Mouse (Mus musculus): ENCODE results near the gene Usp10. TPM values are rescaled to one million over a fixed set of nuclear protein-coding genes. Genes with fewer than 3 reads are reported as not detected.

Usp10 gene
- total RNA-seq, 2 experiments from 2014 or later: 47.8 to 112 TPM

GRCm38 (mm10) chr8:119952282-119952681 lies 42.1 kb downstream of the Usp10 start:
- ATAC-seq (replicated peaks; ENCODE audit: low FRiP score, poor library complexity, severe bottlenecking): no peak

GRCm38 (mm10) chr8:119952747-119953146 lies 42.6 kb downstream of the Usp10 start:
- ATAC-seq (replicated peaks; ENCODE audit: low FRiP score, poor library complexity, severe bottlenecking): no peak

- no peak for ATAC-seq (replicated peaks; ENCODE audit: low FRiP score, poor library complexity, severe bottlenecking)
These were observed 45.2 kb downstream of the Usp10 start for GRCm38 (mm10) chr8:119955333-119955732.

- no peak for ATAC-seq (replicated peaks; ENCODE audit: low FRiP score, poor library complexity, severe bottlenecking)
These were observed 47.9 kb downstream of the Usp10 start for GRCm38 (mm10) chr8:119958076-119958475.

- no peak for ATAC-seq (replicated peaks; ENCODE audit: low FRiP score, poor library complexity, severe bottlenecking)
These were observed 50.5 kb downstream of the Usp10 start for GRCm38 (mm10) chr8:119960531-119961104.

- no peak for ATAC-seq (replicated peaks; ENCODE audit: low FRiP score, poor library complexity, severe bottlenecking)
These were observed 54.7 kb downstream of the Usp10 start for GRCm38 (mm10) chr8:119964859-119965258.

GRCm38 (mm10) chr8:119967435-119967834 lies 57.3 kb downstream of the Usp10 start:
- no peak for ATAC-seq (replicated peaks; ENCODE audit: low FRiP score, poor library complexity, severe bottlenecking)

GRCm38 (mm10) chr8:119970169-119970568 lies 60.0 kb downstream of the Usp10 start:
- no peak for ATAC-seq (replicated peaks; ENCODE audit: low FRiP score, poor library complexity, severe bottlenecking)

GRCm38 (mm10) chr8:119972558-119972957 lies 62.4 kb downstream of the Usp10 start:
- ATAC-seq (replicated peaks; ENCODE audit: low FRiP score, poor library complexity, severe bottlenecking): no peak

- ATAC-seq (replicated peaks; ENCODE audit: low FRiP score, poor library complexity, severe bottlenecking): no peak
These were observed 68.7 kb downstream of the Usp10 start for GRCm38 (mm10) chr8:119978770-119979381.

GRCm38 (mm10) chr8:119981253-119981652 lies 71.1 kb downstream of the Usp10 start:
- no peak for ATAC-seq (replicated peaks; ENCODE audit: low FRiP score, poor library complexity, severe bottlenecking)

GRCm38 (mm10) chr8:119984085-119984484 lies 73.9 kb downstream of the Usp10 start:
- no peak; the same call in 1 of the 2 replicates for ATAC-seq (replicated peaks; ENCODE audit: low FRiP score, poor library complexity, severe bottlenecking)

- no peak for ATAC-seq (replicated peaks; ENCODE audit: low FRiP score, poor library complexity, severe bottlenecking)
These were observed 76.0 kb downstream of the Usp10 start for GRCm38 (mm10) chr8:119986174-119986573.

GRCm38 (mm10) chr8:119988087-119988486 lies 77.9 kb downstream of the Usp10 start:
- ATAC-seq (replicated peaks; ENCODE audit: low FRiP score, poor library complexity, severe bottlenecking): no peak

GRCm38 (mm10) chr8:119992249-119992648 lies 82.1 kb downstream of the Usp10 start, which contains the start of gene Crispld2:
Crispld2 (plus strand) TSS chr8:119992438.
- ATAC-seq (replicated peaks; ENCODE audit: low FRiP score, poor library complexity, severe bottlenecking): no peak

- ATAC-seq (replicated peaks; ENCODE audit: low FRiP score, poor library complexity, severe bottlenecking): no peak
These were observed 84.0 kb downstream of the Usp10 start for GRCm38 (mm10) chr8:119994114-119994513.

GRCm38 (mm10) chr8:119994556-119994955 lies 84.4 kb downstream of the Usp10 start:
- ATAC-seq (replicated peaks; ENCODE audit: low FRiP score, poor library complexity, severe bottlenecking): no peak

GRCm38 (mm10) chr8:119997266-119997665 lies 87.1 kb downstream of the Usp10 start:
- ATAC-seq (replicated peaks; ENCODE audit: low FRiP score, poor library complexity, severe bottlenecking): no peak

GRCm38 (mm10) chr8:120000461-120000860 lies 90.3 kb downstream of the Usp10 start:
- ATAC-seq (replicated peaks; ENCODE audit: low FRiP score, poor library complexity, severe bottlenecking): no peak

GRCm38 (mm10) chr8:120001712-120002111 lies 91.6 kb downstream of the Usp10 start:
- ATAC-seq (replicated peaks; ENCODE audit: low FRiP score, poor library complexity, severe bottlenecking): no peak

GRCm38 (mm10) chr8:120002348-120002747 lies 92.2 kb downstream of the Usp10 start:
- ATAC-seq (replicated peaks; ENCODE audit: low FRiP score, poor library complexity, severe bottlenecking): no peak
